Mouse (Mus musculus): ENCODE results near the gene Sulf2.

- TF ChIP-seq MAX (IDR thresholded peaks at IDR 0.05) (no peak), CTCF (IDR thresholded peaks at IDR 0.05; ENCODE audit: control insufficient read depth, insufficient read depth, insufficient read length) (no peak), MYOD1 (IDR thresholded peaks at IDR 0.05; ENCODE audit: control insufficient read depth, insufficient read length, low read depth) (no peak), USF1 (IDR thresholded peaks at IDR 0.05; ENCODE audit: low read depth) (no peak)
These were observed 6.0 kb downstream of the Sulf2 start for GRCm38 (mm10) chr2:166149482-166149881.

Measured in C2C12 (cell line).